Mouse (Mus musculus) intestine, embryonic 16.5 days (tissue): Measurements from ENCODE around the gene Eya3. TPM values are rescaled to one million over a fixed set of nuclear protein-coding genes. Genes with fewer than 3 reads are reported as not detected.
"Not testable (repeated sequence)": the region's sequence is repeated elsewhere in the genome, so short reads cannot be mapped to it uniquely, and the experiment has no call there.

ENCODE experiments used
- ATAC-seq: fragments of 200-750 bp; cut with Nextera tagmentation; 2 replicates; pipeline ENCODE4 v1.8.0; 2017; ENCODE audit warnings: moderate TSS enrichment, moderate library complexity
- H3K27ac ChIP-seq: fragments of 300-500 bp; sonication (generic); 2 replicates; pipeline ENCODE4 v1.5.1; 2014; ENCODE audit warnings: mild to moderate bottlenecking, low read length
- H3K27me3 ChIP-seq: fragments of 300-500 bp; sonication (generic); replicated peaks from 2 replicates; pipeline ENCODE4 v1.6.1; 2014; ENCODE audit warnings: low read length, control low read depth, mixed read lengths; ENCODE audit not compliant: control insufficient read depth, insufficient read depth
- H3K36me3 ChIP-seq: fragments of 300-500 bp; sonication (generic); 2 replicates; pipeline ENCODE4 v1.6.1; 2014; ENCODE audit warnings: low read length, control low read depth; ENCODE audit not compliant: control insufficient read depth, insufficient read depth
- H3K4me1 ChIP-seq: fragments of 300-500 bp; sonication (generic); 2 replicates; pipeline ENCODE4 v1.6.1; 2014; ENCODE audit warnings: low read length, control low read depth, mixed read lengths; ENCODE audit not compliant: control insufficient read depth, insufficient read depth
- H3K4me2 ChIP-seq: fragments of 300-500 bp; sonication (generic); 2 replicates; pipeline ENCODE4 v1.6.1; 2014; ENCODE audit warnings: low read depth, low read length, control low read depth
- H3K4me3 ChIP-seq: fragments of 300-500 bp; sonication (generic); 2 replicates; pipeline ENCODE4 v1.5.1; 2014; ENCODE audit warnings: mild to moderate bottlenecking, low read length
- H3K9ac ChIP-seq: fragments of 300-500 bp; sonication (generic); 2 replicates; pipeline ENCODE4 v1.6.1; 2014; ENCODE audit warnings: low read depth, low read length
- H3K9me3 ChIP-seq: fragments of 300-500 bp; sonication (generic); 2 replicates; pipeline ENCODE4 v1.6.1; 2016; ENCODE audit warnings: low read length, control low read depth; ENCODE audit not compliant: control insufficient read depth
- WGBS: fragments of 180-500 bp; shearing (Covaris S2); extraction: QIAGEN DNeasy Blood & Tissue Kit; methylation state at CpG from one replicate; pipeline ENCODE4 v1.1.7; 2014; 5-methylcytosine and 5-hydroxymethylcytosine counted together
- polyA plus RNA-seq: library from polyadenylated mRNA; unstranded; fragments of >200 nt; fragmentation: Nextera tagmentation; extraction: Ambion mirVana; gene quantifications from 2 replicates; pipeline ENCODE4 v1.2.1, GENCODE M21; 2015

Eya3 gene
- polyA plus RNA-seq, 1 experiment from 2014 or later = 22.8 TPM

DNA sequence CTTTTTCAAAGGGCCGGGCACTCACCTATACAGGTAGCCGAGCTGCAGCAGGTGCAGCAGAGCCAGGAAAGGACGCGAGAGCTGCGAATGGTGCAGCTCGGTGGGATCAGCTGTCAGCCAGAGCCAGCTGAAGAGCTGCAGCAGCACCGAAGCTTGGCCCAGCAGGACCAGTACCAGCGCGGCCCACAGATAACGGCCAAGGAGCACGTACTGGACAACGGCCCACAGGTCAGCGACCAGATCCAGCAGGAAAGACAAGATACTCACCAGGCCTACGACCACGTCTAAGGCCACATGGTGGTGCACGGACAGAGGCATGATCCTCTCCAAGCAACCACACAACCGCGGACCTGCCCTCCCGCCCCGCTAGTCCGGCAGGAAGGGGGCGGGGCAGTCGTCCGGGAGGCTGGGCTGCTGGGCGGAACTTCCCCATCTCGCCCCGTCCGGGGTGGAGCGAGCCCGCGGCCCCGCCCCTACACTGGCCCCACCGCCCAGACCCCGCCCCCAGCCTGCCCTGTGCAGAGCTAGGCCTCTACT lies 93.4 kb downstream of the Eya3 start, which contains the start of gene Xkr8:
Gene Xkr8, minus strand, starts transcription at position 399 of the 537 bp plus-strand sequence.
- Histone ChIP-seq H3K9me3 (no peaks in the 10 kb centered on the region), H3K4me3 (peak within 1 kb of the TSS; percentile 57), H3K4me1 (peaks cover 5% of the 10 kb centered on the region), H3K27me3 (no peaks in the 10 kb centered on the region), H3K36me3 (no peaks in the 10 kb centered on the region), H3K27ac (no peak within 1 kb of the TSS), H3K4me2 (peak within 1 kb of the TSS; percentile 87), H3K9ac (peak within 1 kb of the TSS; percentile 72)
- peak; percentile 97 for ATAC-seq
- WGBS = 1% methylated on average over 34 of the region's 34 CpGs

DNA sequence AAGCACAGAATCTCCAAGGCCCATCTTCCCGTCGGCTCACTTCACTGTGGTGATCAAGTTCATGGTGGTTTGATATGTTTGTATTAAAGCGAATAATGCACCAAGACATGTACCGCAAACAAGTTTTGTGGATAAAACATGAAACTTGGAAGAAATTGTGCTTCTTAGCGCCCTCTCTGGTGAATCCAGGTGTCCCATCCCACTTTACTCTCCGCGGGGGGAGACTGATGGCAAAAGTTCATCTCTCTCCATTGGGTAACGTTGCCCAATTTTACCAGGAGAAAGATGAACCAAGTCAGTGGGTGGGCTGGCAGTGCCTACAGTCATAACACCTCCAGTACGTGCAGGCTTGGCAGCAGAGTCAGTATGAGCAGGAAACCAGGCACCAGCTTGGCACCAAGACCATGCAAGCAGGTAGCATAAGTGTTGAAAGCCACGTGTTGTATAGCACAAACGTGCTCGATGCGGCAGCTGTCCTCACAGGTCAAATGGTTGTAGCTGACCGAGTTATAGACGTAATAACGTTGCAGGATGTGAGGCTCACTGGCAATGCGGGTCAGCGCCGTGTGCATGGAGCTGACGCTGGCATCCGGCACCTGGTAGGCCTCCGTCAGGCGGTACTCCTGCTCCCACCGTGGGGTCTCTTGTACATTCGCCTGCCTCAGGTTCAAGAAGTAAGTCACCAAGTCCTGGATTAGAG lies 94.4 kb downstream of the Eya3 start:
- Histone ChIP-seq H3K4me3 (no peak overlapping the region), H3K4me2 (no peak overlapping the region; the same call in 1 of the 2 replicates), H3K9me3 (no peaks in the 10 kb centered on the region), H3K9ac (no peak overlapping the region), H3K36me3 (no peaks in the 10 kb centered on the region), H3K27ac (no peak overlapping the region), H3K27me3 (no peaks in the 10 kb centered on the region), H3K4me1 (peaks cover 5% of the 10 kb centered on the region)
- WGBS = 93% methylated on average over 25 of the region's 25 CpGs
- ATAC-seq = no peak

DNA sequence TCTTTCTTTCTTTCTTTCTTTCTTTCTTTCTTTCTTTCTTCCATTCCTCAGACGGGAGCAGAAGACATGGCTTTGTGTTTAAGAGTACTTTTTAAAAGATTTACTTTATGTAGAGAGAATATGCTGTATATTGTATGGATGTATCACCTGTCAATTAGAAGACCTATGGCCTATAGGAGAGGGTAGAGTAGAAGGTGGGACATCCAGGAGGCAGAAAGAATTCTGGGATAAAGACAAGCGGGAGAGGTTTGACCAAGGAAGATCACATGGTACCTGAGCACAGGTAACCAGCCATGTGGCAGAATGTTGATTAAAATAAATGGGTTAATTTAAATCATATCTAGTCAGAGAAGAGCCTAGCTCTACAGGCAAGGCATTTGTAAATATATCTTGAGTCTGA lies 96.0 kb downstream of the Eya3 start:
- Histone ChIP-seq H3K36me3 (no peaks in the 10 kb centered on the region), H3K4me3 (no peak overlapping the region), H3K9ac (no peak overlapping the region), H3K27me3 (no peaks in the 10 kb centered on the region), H3K27ac (no peak overlapping the region), H3K4me1 (peaks cover 5% of the 10 kb centered on the region), H3K4me2 (no peak overlapping the region), H3K9me3 (no peaks in the 10 kb centered on the region)
- 93% methylated on average over 2 of the region's 2 CpGs for WGBS
- no peak for ATAC-seq

DNA sequence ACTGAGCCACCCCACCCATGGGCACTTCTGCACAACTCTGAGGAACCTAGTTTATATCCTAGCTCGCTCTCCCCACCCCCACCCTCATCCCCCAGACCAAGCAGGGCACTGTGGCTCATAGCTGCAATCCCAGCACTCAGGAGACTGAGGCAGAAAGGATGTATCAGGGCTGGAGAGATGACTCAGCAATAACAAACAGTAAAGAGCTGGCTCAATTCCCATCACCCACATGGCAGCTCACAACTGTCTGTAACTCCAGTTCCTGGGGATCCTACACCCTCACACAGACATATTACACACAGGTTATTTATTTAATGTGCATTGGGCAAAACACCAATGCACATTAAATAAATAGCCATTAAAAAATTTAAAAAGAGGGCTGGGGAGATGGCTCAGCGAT lies 96.6 kb downstream of the Eya3 start:
- H3K9ac ChIP-seq = no peak overlapping the region
- no peak overlapping the region for H3K4me2 ChIP-seq
- H3K4me3 ChIP-seq = no peak overlapping the region
- ATAC-seq = no peak
- no peaks in the 10 kb centered on the region for H3K9me3 ChIP-seq
- H3K27ac ChIP-seq = no peak overlapping the region
- peaks cover 5% of the 10 kb centered on the region for H3K4me1 ChIP-seq
- WGBS = 76% methylated on average over 2 of the region's 2 CpGs
- no peaks in the 10 kb centered on the region for H3K36me3 ChIP-seq
- H3K27me3 ChIP-seq = no peaks in the 10 kb centered on the region

DNA sequence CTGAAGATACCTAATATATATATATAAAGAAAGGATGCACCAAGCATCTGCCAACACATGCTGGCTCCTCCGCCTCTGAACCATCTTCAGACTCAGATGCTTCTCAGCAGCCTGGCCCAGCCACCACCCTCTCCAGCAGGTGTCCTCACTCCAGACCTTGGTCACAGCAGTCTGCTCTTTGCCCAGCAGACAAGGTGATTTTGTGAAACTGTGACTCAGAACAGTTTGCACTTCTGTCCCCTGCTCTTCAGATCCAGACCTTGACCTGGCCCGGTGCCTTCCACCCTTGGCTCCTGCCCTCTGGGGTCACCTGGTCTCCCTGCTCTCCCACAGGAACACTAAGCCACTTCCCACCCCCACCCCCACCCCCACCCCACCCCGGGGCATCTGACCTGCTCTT lies 97.1 kb downstream of the Eya3 start:
- Histone ChIP-seq H3K27ac (no peak overlapping the region), H3K9me3 (no peaks in the 10 kb centered on the region), H3K4me2 (no peak overlapping the region), H3K27me3 (no peaks in the 10 kb centered on the region), H3K4me1 (peaks cover 5% of the 10 kb centered on the region), H3K4me3 (no peak overlapping the region), H3K36me3 (no peaks in the 10 kb centered on the region), H3K9ac (no peak overlapping the region)
- peak; percentile 36 for ATAC-seq
- WGBS = 54% methylated on average over 3 of the region's 3 CpGs

DNA sequence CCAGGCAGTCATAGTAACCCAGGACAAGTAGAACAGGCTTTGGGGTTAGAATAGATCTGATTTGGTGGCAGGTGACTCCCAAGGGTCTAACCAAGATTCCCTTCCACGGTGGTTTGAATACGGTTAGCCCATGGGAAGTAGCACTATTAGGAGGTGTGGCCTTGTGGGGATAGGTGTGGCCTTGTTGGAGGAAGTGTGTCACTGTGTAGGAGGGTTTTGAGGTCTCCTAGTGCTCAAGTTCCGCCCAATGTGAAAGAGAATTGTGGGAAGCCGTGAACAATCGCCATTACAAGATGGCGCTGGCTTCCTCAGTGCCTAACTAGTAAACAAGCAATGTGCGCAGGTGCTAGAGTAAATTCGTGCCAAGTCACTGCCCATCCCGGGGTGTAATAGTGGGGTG lies 98.4 kb downstream of the Eya3 start:
- H3K4me3 ChIP-seq, H3K9ac ChIP-seq, H3K27me3 ChIP-seq, H3K27ac ChIP-seq, H3K4me2 ChIP-seq, H3K4me1 ChIP-seq, ATAC-seq, H3K9me3 ChIP-seq, H3K36me3 ChIP-seq: not testable (repeated sequence)
- 93% methylated on average over 9 of the region's 9 CpGs for WGBS

DNA sequence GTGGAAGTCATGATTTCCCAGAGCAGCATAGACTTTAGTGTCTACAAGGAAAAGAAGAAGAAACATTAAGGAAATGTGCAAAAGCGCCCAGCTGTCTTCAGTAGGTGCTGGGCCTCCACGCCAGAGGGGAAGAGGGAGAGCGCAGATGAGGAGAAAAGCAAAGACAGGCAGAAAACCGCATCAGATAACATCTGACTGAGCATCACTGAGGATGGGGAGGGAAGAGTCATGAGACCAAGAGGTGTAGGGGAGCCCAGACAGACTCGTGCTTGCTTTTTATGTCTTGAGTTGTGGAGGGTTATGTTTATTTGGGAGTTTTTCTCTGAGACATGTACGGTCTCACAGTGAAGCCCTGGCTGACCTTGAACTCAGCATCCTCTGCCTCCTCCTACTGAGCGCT lies 102.7 kb downstream of the Eya3 start:
- H3K4me1 ChIP-seq = no peaks in the 10 kb centered on the region
- 90% methylated on average over 7 of the region's 7 CpGs for WGBS
- H3K27me3 ChIP-seq = no peaks in the 10 kb centered on the region
- H3K9me3 ChIP-seq = no peaks in the 10 kb centered on the region
- no peaks in the 10 kb centered on the region for H3K36me3 ChIP-seq
- H3K9ac ChIP-seq = no peak overlapping the region
- H3K27ac ChIP-seq = no peak overlapping the region
- ATAC-seq = no peak
- H3K4me3 ChIP-seq = no peak overlapping the region
- H3K4me2 ChIP-seq = no peak overlapping the region

DNA sequence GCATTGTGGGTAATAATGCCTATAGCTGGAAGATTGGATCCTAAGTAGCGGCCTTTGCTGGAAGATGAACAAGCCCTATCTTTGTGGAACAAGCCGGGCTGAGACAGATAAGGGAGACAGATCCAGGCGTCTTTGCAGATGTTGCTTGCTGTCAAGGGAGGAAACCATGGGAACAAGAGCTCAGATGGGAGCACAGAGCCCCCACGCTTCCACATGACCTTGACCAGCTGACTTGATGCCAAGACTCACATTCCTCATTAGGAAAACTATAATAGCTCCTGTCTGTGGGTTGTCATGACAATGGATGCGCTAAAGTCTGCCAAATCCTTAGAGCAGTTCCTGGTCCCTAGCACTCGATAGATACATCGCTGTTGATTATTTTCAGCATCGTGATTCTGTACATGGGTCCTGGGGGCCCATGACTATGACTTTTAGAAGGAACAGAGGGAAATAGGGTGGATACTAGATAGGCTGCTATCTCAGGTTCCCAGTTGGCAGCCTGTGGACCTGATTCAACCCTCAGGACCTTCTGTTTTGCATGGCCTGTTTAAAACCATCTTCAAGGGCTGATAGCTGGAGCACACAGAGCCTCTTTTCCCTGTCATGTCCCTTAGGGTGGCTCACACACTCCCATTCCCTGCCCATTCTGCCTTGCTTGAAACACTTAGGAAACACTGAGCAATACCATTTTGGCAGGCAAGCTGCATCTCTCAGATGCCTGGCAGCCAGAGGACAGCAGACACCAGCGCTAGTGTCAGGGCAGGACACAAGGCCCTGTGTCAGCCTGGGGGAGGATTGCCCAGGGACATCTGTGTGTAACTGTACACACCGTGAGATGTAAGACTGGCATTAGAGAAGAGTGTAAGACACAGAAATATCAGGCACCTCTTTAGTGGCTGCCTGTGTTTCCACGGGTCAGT lies 105.5 kb downstream of the Eya3 start:
- Histone ChIP-seq H3K4me1 (peaks cover 4% of the 10 kb centered on the region; the same call in 1 of the 2 replicates), H3K27me3 (no peaks in the 10 kb centered on the region), H3K9me3 (no peaks in the 10 kb centered on the region), H3K9ac (no peak overlapping the region), H3K27ac (no peak overlapping the region), H3K4me2 (no peak overlapping the region), H3K36me3 (no peaks in the 10 kb centered on the region), H3K4me3 (no peak overlapping the region)
- WGBS = 74% methylated on average over 11 of the region's 11 CpGs
- ATAC-seq = no peak

DNA sequence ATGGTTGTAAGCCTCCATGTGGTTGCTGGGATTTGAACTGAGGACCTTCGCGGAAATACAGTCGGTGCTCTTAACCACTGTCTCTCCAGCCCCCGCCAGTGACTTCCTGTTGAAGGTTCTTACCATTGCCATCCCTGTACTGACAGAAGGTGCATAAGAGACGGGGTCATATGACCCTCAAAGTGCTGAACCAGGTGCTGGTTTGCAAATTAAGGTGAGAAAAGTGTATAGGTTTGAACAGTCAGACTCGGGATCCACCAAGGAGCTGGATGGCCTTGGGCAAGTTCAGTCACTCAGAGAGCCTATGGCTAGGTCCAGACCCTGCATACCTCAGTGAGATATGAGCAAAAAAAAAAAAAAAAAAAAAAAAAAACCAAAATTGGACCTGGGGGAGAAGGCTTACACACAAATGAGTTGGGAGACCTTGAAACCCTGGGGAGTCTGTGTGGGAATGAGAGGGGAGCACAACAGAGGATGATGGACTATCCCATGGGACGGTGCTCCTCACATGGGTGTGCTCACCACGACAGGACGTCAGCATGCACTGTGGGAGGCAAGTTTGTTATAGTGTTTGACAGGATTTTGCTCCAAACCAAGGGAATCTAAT lies 108.2 kb downstream of the Eya3 start:
- 0 out of 2 replicates have a peak, but pooled peaks have one; percentile 4 for ATAC-seq
- no peaks in the 10 kb centered on the region for H3K27me3 ChIP-seq
- H3K4me2 ChIP-seq = peak overlapping the region; percentile 43; the same call in 1 of the 2 replicates
- H3K4me1 ChIP-seq = peaks cover 4% of the 10 kb centered on the region; the same call in 1 of the 2 replicates
- H3K9ac ChIP-seq = peak overlapping the region; percentile 9; the same call in 1 of the 2 replicates
- no peak overlapping the region for H3K4me3 ChIP-seq
- no peaks in the 10 kb centered on the region for H3K9me3 ChIP-seq
- no peaks in the 10 kb centered on the region for H3K36me3 ChIP-seq
- 87% methylated on average over 9 of the region's 9 CpGs for WGBS
- H3K27ac ChIP-seq = peak overlapping the region; percentile 69
